Mouse (Mus musculus): ENCODE measurements around the gene Ntn4. TPM values are rescaled to one million over a fixed set of nuclear protein-coding genes. Genes with fewer than 3 reads are reported as not detected.

Ntn4 gene
- total RNA-seq, 1 experiment: 1.9 TPM

GRCm38 (mm10) chr10:93771931-93772465, 131.5 kb downstream of the Ntn4 start:
- no peak overlapping the region for H3K27ac ChIP-seq (ENCODE audit: insufficient read depth, low read depth, low read length, poor library complexity, severe bottlenecking)
- no peak overlapping the region for H3K9ac ChIP-seq (ENCODE audit: insufficient read depth, low read depth, low read length, poor library complexity, severe bottlenecking)
- TF ChIP-seq ZNF384 (IDR thresholded peaks at IDR 0.05; ENCODE audit: low read depth, low read length) (no peak), MAFK (IDR thresholded peaks at IDR 0.05; ENCODE audit: insufficient read depth, low read depth, low read length) (no peak), ZC3H11A (IDR thresholded peaks at IDR 0.05; ENCODE audit: borderline replicate concordance, low read depth, low read length) (no peak), CHD2 (IDR thresholded peaks at IDR 0.05; ENCODE audit: low read depth, low read length) (no peak), HCFC1 (IDR thresholded peaks at IDR 0.05; ENCODE audit: borderline replicate concordance, insufficient read depth, low read length) (no peak)
- DNase-seq (ENCODE audit: low read depth, low spot score): no peak
- H3K9me3 ChIP-seq (ENCODE audit: control insufficient read depth, insufficient read depth, low read depth, low read length): no peaks in the 10 kb centered on the region
- no peaks in the 10 kb centered on the region for H3K36me3 ChIP-seq (ENCODE audit: control insufficient read depth, insufficient read depth, low read length, poor library complexity, severe bottlenecking)
- H3K4me1 ChIP-seq (ENCODE audit: control insufficient read depth in 2 of 2, insufficient read depth in 2 of 2, low read length in 2 of 2, poor library complexity in 1 of 2): no peaks in the 10 kb centered on the region
- in situ Hi-C loops (cut with MboI; ENCODE audit: low sequenced_read_pairs in 2 of 2, unreplicated experiment in 2 of 2): no loop called here
- no peak overlapping the region for H3K4me3 ChIP-seq (ENCODE audit: insufficient read depth in 1 of 2, low read depth in 1 of 2, low read length in 2 of 2, poor library complexity in 1 of 2, severe bottlenecking in 1 of 2)

GRCm38 (mm10) chr10:93772492-93772891, 132.0 kb downstream of the Ntn4 start:
- Histone ChIP-seq H3K9ac (ENCODE audit: insufficient read depth, low read depth, low read length, poor library complexity, severe bottlenecking) (no peak overlapping the region), H3K9me3 (ENCODE audit: control insufficient read depth, insufficient read depth, low read depth, low read length) (no peaks in the 10 kb centered on the region), H3K4me1 (ENCODE audit: control insufficient read depth in 2 of 2, insufficient read depth in 2 of 2, low read length in 2 of 2, poor library complexity in 1 of 2) (no peaks in the 10 kb centered on the region), H3K27ac (ENCODE audit: insufficient read depth, low read depth, low read length, poor library complexity, severe bottlenecking) (no peak overlapping the region), H3K36me3 (ENCODE audit: control insufficient read depth, insufficient read depth, low read length, poor library complexity, severe bottlenecking) (no peaks in the 10 kb centered on the region), H3K4me3 (ENCODE audit: insufficient read depth in 1 of 2, low read depth in 1 of 2, low read length in 2 of 2, poor library complexity in 1 of 2, severe bottlenecking in 1 of 2) (no peak overlapping the region)
- in situ Hi-C loops (cut with MboI; ENCODE audit: low sequenced_read_pairs in 2 of 2, unreplicated experiment in 2 of 2): no loop called here
- no peak for DNase-seq (ENCODE audit: low read depth, low spot score)
- TF ChIP-seq ZNF384 (IDR thresholded peaks at IDR 0.05; ENCODE audit: low read depth, low read length): no peak
- no peak for TF ChIP-seq CHD2 (IDR thresholded peaks at IDR 0.05; ENCODE audit: low read depth, low read length)
- no peak for TF ChIP-seq MAFK (IDR thresholded peaks at IDR 0.05; ENCODE audit: insufficient read depth, low read depth, low read length)
- no peak for TF ChIP-seq HCFC1 (IDR thresholded peaks at IDR 0.05; ENCODE audit: borderline replicate concordance, insufficient read depth, low read length)
- no peak for TF ChIP-seq ZC3H11A (IDR thresholded peaks at IDR 0.05; ENCODE audit: borderline replicate concordance, low read depth, low read length)

- Histone ChIP-seq H3K27ac (ENCODE audit: insufficient read depth, low read depth, low read length, poor library complexity, severe bottlenecking) (no peak overlapping the region), H3K9me3 (ENCODE audit: control insufficient read depth, insufficient read depth, low read depth, low read length) (no peaks in the 10 kb centered on the region), H3K9ac (ENCODE audit: insufficient read depth, low read depth, low read length, poor library complexity, severe bottlenecking) (no peak overlapping the region), H3K4me1 (ENCODE audit: control insufficient read depth in 2 of 2, insufficient read depth in 2 of 2, low read length in 2 of 2, poor library complexity in 1 of 2) (no peaks in the 10 kb centered on the region), H3K4me3 (ENCODE audit: insufficient read depth in 1 of 2, low read depth in 1 of 2, low read length in 2 of 2, poor library complexity in 1 of 2, severe bottlenecking in 1 of 2) (no peak overlapping the region), H3K36me3 (ENCODE audit: control insufficient read depth, insufficient read depth, low read length, poor library complexity, severe bottlenecking) (no peaks in the 10 kb centered on the region)
- DNase-seq (ENCODE audit: low read depth, low spot score): no peak
- TF ChIP-seq ZC3H11A (IDR thresholded peaks at IDR 0.05; ENCODE audit: borderline replicate concordance, low read depth, low read length) (no peak), MAFK (IDR thresholded peaks at IDR 0.05; ENCODE audit: insufficient read depth, low read depth, low read length) (no peak), CHD2 (IDR thresholded peaks at IDR 0.05; ENCODE audit: low read depth, low read length) (no peak), HCFC1 (IDR thresholded peaks at IDR 0.05; ENCODE audit: borderline replicate concordance, insufficient read depth, low read length) (no peak), ZNF384 (IDR thresholded peaks at IDR 0.05; ENCODE audit: low read depth, low read length) (no peak)
- in situ Hi-C loops (cut with MboI; ENCODE audit: low sequenced_read_pairs in 2 of 2, unreplicated experiment in 2 of 2): no loop called here
Observed at GRCm38 (mm10) chr10:93776731-93777151, 136.3 kb downstream of the Ntn4 start.

- Histone ChIP-seq H3K36me3 (ENCODE audit: control insufficient read depth, insufficient read depth, low read length, poor library complexity, severe bottlenecking) (no peaks in the 10 kb centered on the region), H3K9ac (ENCODE audit: insufficient read depth, low read depth, low read length, poor library complexity, severe bottlenecking) (no peak overlapping the region), H3K4me3 (ENCODE audit: insufficient read depth in 1 of 2, low read depth in 1 of 2, low read length in 2 of 2, poor library complexity in 1 of 2, severe bottlenecking in 1 of 2) (no peak overlapping the region), H3K4me1 (ENCODE audit: control insufficient read depth in 2 of 2, insufficient read depth in 2 of 2, low read length in 2 of 2, poor library complexity in 1 of 2) (no peaks in the 10 kb centered on the region), H3K27ac (ENCODE audit: insufficient read depth, low read depth, low read length, poor library complexity, severe bottlenecking) (no peak overlapping the region), H3K9me3 (ENCODE audit: control insufficient read depth, insufficient read depth, low read depth, low read length) (no peaks in the 10 kb centered on the region)
- in situ Hi-C loops (cut with MboI; ENCODE audit: low sequenced_read_pairs in 2 of 2, unreplicated experiment in 2 of 2): no loop called here
- peak; percentile 43 for DNase-seq (ENCODE audit: low read depth, low spot score)
- TF ChIP-seq ZC3H11A (IDR thresholded peaks at IDR 0.05; ENCODE audit: borderline replicate concordance, low read depth, low read length) (0 out of 2 replicates have a peak, but pooled peaks have one; percentile 16), MAFK (IDR thresholded peaks at IDR 0.05; ENCODE audit: insufficient read depth, low read depth, low read length) (no peak), HCFC1 (IDR thresholded peaks at IDR 0.05; ENCODE audit: borderline replicate concordance, insufficient read depth, low read length) (no peak), ZNF384 (IDR thresholded peaks at IDR 0.05; ENCODE audit: low read depth, low read length) (no peak)
Observed at GRCm38 (mm10) chr10:93777372-93777771, 136.9 kb downstream of the Ntn4 start.

All from ES-E14 (cell line).